Mouse (Mus musculus) heart, embryonic 10.5 days (tissue): ENCODE measurements around the gene Ube2l3. TPM values are rescaled to one million over a fixed set of nuclear protein-coding genes. Genes with fewer than 3 reads are reported as not detected.
"Not testable (repeated sequence)": the region's sequence is repeated elsewhere in the genome, so short reads cannot be mapped to it uniquely, and the experiment has no call there.

Experiments
- DNase-seq: peaks from one replicate; pipeline ENCODE4 v3.0.0-alpha.2; 2017; ENCODE audit warnings: low spot score
- H3K27ac ChIP-seq: fragments of 300-500 bp; sonication (generic); 2 replicates; pipeline ENCODE4 v1.5.1; 2016; ENCODE audit warnings: mild to moderate bottlenecking
- H3K27me3 ChIP-seq: fragments of 300-500 bp; sonication (generic); 2 replicates; pipeline ENCODE4 v1.6.1; 2016; ENCODE audit warnings: mild to moderate bottlenecking; ENCODE audit not compliant: poor library complexity, insufficient read depth, severe bottlenecking
- H3K36me3 ChIP-seq: fragments of 300-500 bp; sonication (generic); 2 replicates; pipeline ENCODE4 v1.6.1; 2016; ENCODE audit warnings: mild to moderate bottlenecking, moderate library complexity
- H3K4me1 ChIP-seq: fragments of 300-500 bp; sonication (generic); 2 replicates; pipeline ENCODE4 v1.6.1; 2016; ENCODE audit warnings: mild to moderate bottlenecking
- H3K4me3 ChIP-seq: fragments of 300-500 bp; sonication (generic); 2 replicates; pipeline ENCODE4 v1.5.1; 2016; ENCODE audit warnings: mild to moderate bottlenecking, moderate library complexity
- H3K9me3 ChIP-seq: fragments of 300-500 bp; sonication (generic); 2 replicates; pipeline ENCODE4 v1.6.1; 2016; ENCODE audit warnings: mild to moderate bottlenecking, moderate library complexity
- WGBS: fragments of 180-500 bp; shearing (Covaris S2); methylation state at CpG from one replicate; pipeline ENCODE4 v1.1.7; 2016; 5-methylcytosine and 5-hydroxymethylcytosine counted together
- polyA plus RNA-seq: library from polyadenylated mRNA; unstranded; fragments of >200 nt; fragmentation: Nextera tagmentation; extraction: Ambion mirVana; gene quantifications from 2 replicates; pipeline ENCODE4 v1.2.1, GENCODE M21; 2016

Ube2l3 gene
- polyA plus RNA-seq, 1 experiment from 2014 or later: 377 TPM

DNA sequence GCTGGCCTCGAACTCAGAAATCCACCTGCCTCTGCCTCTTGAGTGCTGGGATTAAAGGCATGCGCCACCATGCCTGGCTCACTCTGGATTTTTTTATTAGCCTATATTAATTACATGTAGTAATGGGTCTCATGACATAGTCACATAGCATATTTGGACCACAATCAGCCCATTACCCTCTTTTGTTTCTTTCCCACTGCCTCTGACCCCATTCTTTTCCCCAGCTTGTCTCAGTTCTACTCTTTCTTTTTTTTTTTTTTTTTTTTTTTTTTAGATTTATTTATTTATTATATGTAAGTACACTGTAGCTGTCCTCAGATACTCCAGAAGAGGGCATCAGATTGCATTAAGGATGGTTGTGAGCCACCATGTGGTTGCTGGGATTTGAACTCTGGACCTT is 29.1 kb upstream of the Ube2l3 start:
- not testable (repeated sequence) for DNase-seq, H3K4me3 ChIP-seq, H3K27ac ChIP-seq, H3K9me3 ChIP-seq, H3K27me3 ChIP-seq, H3K36me3 ChIP-seq
- 85% methylated on average over 2 of the region's 2 CpGs for WGBS
- H3K4me1 ChIP-seq: peaks cover 29% of the 10 kb centered on the region

DNA sequence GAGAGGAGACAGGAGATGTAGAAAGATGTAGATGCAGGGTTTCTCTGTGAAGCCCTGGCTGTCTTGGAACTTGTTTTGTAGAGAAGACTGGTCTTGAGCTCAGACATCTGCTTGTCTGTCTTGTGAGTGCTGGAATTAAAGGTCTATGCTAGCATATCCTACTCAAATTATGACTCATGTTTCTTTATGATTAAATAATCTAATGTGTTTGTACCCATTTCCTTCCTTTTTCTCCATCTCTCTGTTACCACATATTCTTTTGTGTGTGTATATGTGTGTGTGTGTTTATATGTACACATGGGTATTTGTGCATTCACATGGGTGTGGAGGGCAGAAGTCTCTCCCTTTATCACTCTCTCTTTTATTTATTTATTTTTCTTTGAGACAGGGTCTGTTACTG is 24.0 kb upstream of the Ube2l3 start:
- no peaks in the 10 kb centered on the region for H3K27me3 ChIP-seq
- H3K4me1 ChIP-seq: no peaks in the 10 kb centered on the region
- no peaks in the 10 kb centered on the region for H3K36me3 ChIP-seq
- no peak overlapping the region for H3K27ac ChIP-seq
- H3K4me3 ChIP-seq: no peak overlapping the region
- no peaks in the 10 kb centered on the region for H3K9me3 ChIP-seq
- no peak for DNase-seq

DNA sequence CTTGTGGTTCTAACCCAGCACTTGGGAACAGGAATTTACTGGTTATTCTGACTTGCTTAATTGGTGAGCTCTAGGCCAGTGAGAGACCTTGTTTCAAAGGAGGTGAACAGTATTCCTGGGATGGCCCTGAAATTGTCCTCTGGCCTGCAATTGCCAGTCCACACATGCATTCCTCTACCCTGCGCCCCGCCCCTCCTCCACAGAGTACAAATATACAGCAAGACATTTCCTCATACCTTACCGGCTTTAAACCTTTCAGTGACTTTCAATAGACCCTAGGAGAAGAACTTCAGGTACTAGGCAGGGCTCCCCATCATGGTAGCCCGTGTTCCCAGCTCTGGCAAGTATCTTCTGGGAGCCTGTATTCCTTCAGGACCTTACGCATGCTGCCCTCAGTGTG is 23.1 kb upstream of the Ube2l3 start:
- no peak for DNase-seq
- Histone ChIP-seq H3K27me3 (no peaks in the 10 kb centered on the region), H3K4me1 (peaks cover 3% of the 10 kb centered on the region), H3K36me3 (no peaks in the 10 kb centered on the region), H3K4me3 (no peak overlapping the region), H3K27ac (no peak overlapping the region), H3K9me3 (no peaks in the 10 kb centered on the region)
- 88% methylated on average over 5 of the region's 5 CpGs for WGBS

DNA sequence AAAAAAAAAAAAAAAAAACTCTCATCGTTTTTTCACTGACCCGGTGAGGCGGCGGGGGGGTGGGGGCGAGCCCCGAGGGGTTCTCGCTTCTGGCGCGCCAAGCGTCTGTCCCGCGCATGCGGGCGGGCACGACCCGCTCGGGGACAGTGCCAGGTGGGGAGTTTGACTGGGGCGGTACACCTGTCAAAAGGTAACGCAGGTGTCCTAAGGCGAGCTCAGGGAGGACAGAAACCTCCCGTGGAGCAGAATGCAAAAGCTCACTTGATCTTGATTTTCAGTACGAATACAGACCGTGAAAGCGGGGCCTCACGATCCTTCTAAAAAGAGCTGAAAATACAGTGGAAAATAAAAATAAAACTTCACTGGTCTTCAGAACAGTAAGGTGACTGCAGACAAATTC is 19.7 kb upstream of the Ube2l3 start:
- no peaks in the 10 kb centered on the region for H3K27me3 ChIP-seq
- DNase-seq: peak; percentile 99
- no peaks in the 10 kb centered on the region for H3K36me3 ChIP-seq
- no peaks in the 10 kb centered on the region for H3K9me3 ChIP-seq
- H3K27ac ChIP-seq: no peak overlapping the region
- peaks cover 13% of the 10 kb centered on the region for H3K4me1 ChIP-seq
- 24% methylated on average over 25 of the region's 25 CpGs for WGBS
- no peak overlapping the region for H3K4me3 ChIP-seq

DNA sequence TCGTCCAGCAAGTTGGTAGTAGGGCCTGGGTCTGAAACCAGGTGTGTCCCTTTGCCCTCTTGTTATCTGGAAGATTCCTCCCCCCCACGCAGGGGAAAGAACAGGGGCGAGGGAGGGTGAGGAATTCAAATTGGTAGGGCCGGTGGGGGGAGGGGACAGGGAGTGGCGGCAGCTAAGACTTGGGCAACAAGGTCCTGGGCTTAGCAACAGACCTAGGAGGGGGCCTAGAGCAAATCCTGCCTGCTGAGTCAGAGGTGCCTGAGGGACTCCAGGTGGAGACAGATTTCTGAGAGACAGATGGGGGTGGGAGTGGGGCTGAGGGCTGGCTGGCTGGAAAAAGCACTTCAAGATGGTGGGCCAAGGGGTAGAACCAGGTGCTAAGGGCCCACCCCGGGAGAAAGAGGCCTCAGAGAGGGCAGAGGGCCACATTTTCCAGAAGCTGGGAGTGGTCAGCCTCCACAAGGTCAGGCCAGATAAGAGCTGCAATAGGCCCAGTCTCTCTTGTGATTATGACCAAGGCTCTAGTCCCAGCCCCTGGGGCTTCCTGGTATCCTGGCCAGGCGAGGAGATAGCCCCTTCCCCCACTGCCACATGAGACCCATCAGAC is 17.8 kb upstream of the Ube2l3 start:
- no peaks in the 10 kb centered on the region for H3K9me3 ChIP-seq
- WGBS: 16% methylated on average over 7 of the region's 7 CpGs
- peak; percentile 94 for DNase-seq
- H3K4me1 ChIP-seq: peaks cover 13% of the 10 kb centered on the region
- H3K36me3 ChIP-seq: no peaks in the 10 kb centered on the region
- peak overlapping the region; percentile 81 for H3K27ac ChIP-seq
- no peak overlapping the region for H3K4me3 ChIP-seq
- H3K27me3 ChIP-seq: no peaks in the 10 kb centered on the region

DNA sequence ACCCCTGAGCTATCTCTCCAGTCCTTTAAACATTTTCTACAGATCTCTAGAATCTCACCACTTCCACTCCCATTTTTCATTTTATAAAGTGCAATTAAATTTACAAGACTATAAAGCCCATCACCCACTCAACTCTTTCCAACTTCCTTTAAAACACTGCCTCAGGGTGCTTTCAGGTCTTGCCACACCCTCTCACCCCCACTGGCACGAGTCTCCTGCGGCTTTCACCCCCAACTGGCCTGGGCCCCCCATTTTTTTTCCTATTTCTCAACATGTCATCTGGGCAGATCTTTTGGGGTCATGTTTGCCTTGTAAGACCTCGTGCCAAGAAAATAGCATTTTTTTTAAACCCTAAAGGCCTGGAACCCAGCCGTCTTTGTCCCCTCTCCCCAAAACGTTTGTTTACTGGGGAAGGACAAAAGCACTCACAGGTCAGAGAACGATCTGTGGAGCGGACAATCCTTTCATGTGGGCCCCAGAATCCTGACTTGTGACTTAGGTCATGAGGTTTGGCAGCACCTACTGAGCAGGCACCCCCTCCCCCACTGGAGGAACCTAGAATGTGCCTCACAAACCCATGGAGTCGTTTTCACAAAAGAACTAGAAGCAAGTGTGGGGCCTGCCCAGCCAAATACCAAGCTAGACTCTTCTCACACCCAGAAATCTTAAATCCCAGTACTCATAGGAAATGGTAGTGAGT is 14.6 kb upstream of the Ube2l3 start:
- Histone ChIP-seq H3K27me3 (peaks cover 7% of the 10 kb centered on the region; the same call in 1 of the 2 replicates), H3K9me3 (no peaks in the 10 kb centered on the region), H3K36me3 (no peaks in the 10 kb centered on the region), H3K27ac (no peak overlapping the region), H3K4me3 (no peak overlapping the region), H3K4me1 (peaks cover 13% of the 10 kb centered on the region)
- DNase-seq: no peak
- 60% methylated on average over 8 of the region's 8 CpGs for WGBS

DNA sequence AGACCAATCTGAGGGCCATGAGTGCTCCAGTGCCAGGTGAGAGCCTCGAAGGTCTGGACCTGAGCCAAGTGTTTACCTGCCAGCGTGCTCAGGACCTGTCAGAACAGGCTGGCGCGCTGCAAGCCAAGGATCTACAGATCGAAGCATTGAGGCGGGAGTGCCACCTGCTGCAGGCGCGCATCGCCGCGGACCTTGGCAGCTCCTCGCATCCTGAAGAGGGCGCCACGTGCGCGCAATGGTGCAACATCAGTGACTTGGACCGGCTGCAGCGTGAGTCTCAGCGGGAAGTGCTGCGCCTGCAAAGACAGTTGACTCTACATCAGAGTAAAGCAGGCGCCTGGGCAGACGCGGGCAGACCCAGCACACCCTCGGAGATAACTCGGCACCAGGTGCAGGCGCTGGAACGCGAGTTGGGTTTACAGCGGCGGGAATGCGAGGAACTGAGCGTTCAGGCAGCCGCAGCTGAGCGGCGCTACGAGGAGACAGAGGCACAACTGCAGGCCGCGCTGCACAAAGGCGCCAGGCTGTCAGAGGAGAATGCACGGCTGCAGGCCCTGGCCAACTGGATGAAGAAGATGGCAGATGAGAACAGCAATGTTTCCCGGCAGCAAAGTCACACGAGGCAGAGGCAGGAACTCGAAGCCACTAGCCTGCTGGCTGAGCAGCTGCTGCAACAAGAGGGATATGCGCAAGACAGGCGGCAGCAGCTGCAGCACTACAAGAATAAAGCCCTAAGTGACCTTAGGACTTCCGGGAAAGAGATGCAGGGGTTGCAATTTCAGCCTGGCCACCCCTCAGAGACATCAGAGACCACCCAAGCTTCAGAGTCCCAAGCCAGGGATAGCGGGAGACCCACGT is 7.8 kb upstream of the Ube2l3 start:
- WGBS: 9% methylated on average over 48 of the region's 48 CpGs
- H3K27me3 ChIP-seq: peaks cover 48% of the 10 kb centered on the region
- peak; percentile 96 for DNase-seq
- H3K27ac ChIP-seq: peak overlapping the region; percentile 81
- H3K9me3 ChIP-seq: no peaks in the 10 kb centered on the region
- H3K36me3 ChIP-seq: no peaks in the 10 kb centered on the region
- H3K4me3 ChIP-seq: peak overlapping the region; percentile 79
- H3K4me1 ChIP-seq: peaks cover 26% of the 10 kb centered on the region

DNA sequence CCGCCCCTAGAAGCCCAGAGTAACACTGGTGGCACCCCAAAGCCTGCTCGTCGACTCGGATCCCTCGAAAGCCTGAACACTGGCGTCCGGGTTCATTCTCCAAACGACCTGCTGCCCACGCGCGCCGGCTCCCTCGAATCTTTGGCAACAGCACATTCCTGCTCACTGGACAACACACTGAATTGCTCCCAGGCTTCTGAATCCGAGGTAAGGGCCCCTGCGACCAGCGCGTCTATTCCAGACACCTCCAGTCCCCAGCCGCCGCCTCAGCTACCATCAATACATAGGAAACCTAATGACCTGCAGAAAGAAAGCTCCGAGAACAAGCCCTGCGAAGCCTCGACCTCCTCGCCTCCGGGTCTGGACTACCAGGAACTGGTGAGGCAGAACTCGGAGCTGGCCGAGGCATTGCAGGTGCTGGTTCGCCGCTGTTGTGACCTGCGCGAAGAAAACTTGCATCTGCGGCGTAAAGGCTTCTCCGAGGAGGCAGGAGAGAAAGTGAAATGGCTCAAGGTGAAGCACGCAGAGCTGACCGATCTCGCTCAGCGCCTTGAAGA is 7.0 kb upstream of the Ube2l3 start:
- Histone ChIP-seq H3K4me1 (peaks cover 26% of the 10 kb centered on the region), H3K9me3 (no peaks in the 10 kb centered on the region), H3K36me3 (no peaks in the 10 kb centered on the region), H3K27ac (peak overlapping the region; percentile 81), H3K27me3 (peaks cover 48% of the 10 kb centered on the region), H3K4me3 (peak overlapping the region; percentile 79)
- DNase-seq: no peak
- 3% methylated on average over 37 of the region's 37 CpGs for WGBS

DNA sequence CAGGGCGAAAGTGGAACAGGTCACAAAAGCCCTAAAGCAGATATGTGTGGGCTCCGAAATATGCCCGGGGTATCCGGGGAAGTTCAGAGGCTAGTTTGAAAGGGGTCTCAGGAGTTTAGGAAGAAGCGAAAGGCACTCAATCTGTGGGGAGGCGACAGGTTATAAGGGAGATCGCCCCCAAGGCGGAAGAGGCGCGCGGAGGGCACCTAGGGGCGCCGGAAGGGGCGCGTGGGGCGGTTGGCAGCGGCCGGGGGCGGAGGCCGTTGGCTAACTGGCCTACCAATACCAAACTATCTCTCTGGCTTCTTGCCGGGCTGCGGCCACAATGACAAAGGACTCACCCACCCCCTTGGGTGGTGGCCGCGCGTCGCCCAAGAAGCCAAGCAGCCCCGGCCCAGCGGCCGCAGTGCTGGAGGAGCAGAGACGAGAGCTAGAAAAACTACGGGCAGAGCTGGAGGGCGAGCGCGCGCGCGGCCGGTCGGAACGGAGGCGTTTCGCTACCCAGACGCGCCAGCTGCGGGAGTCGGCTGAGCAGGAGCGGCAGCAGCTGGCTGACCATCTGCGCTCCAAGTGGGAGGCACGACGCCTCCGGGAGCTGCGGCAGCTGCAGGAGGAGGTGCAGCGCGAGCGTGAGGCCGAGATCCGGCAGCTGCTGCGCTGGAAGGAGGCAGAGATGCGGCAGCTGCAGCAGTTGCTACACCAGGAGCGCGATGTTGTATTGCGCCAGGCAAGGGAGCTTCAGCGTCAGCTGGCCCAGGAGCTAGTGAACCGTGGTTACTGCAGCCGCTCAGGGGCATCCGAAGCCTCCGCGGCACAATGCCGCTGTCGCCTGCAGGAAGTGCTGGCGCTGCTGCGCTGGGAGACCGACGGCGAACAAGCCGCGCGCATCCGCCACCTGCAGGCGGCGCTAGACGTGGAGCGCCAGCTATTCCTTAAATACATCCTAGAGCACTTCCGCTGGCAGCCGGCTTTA is 6.2 kb upstream of the Ube2l3 start, which contains the start of gene Rimbp3:
Gene Rimbp3, plus strand, starts transcription at position 215 of the 973 bp plus-strand sequence.
- H3K36me3 ChIP-seq: no peaks in the 10 kb centered on the region
- WGBS: under 1% methylated on average over 85 of the region's 85 CpGs

DNA sequence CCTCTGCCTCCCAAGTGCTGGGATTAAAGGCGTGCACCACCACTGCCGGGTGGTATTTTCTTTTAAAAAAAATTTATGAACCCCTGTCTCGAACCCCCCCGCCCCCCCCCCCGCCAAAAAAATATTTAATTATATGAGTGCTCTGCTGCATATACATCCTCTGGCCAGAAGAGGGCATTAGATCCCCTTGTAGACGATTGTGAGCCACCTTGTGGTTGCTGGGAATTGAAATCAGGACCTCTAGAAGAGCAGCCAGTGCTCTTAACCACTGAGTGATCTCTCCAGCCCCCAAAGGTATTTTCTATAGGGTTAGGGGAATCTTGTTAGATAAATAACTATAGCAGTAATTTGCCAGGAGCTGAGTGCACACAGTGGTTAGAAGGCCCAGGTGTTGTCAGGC is 2.5 kb upstream of the Ube2l3 start:
- Histone ChIP-seq H3K27ac (no peak overlapping the region), H3K27me3 (peaks cover 23% of the 10 kb centered on the region), H3K4me1 (peaks cover 22% of the 10 kb centered on the region), H3K9me3 (no peaks in the 10 kb centered on the region), H3K4me3 (no peak overlapping the region), H3K36me3 (no peaks in the 10 kb centered on the region)
- WGBS: 9% methylated on average over 6 of the region's 6 CpGs
- no peak for DNase-seq

More for the DNA sequence above, 6.2 kb upstream of the Ube2l3 start, which contains the start of gene Rimbp3:
- Histone ChIP-seq H3K27me3 (peaks cover 48% of the 10 kb centered on the region), H3K27ac (peak within 1 kb of the TSS; percentile 81), H3K4me3 (peak within 1 kb of the TSS; percentile 79), H3K9me3 (no peaks in the 10 kb centered on the region), H3K4me1 (peaks cover 26% of the 10 kb centered on the region)
- peak; percentile 91 for DNase-seq

DNA sequence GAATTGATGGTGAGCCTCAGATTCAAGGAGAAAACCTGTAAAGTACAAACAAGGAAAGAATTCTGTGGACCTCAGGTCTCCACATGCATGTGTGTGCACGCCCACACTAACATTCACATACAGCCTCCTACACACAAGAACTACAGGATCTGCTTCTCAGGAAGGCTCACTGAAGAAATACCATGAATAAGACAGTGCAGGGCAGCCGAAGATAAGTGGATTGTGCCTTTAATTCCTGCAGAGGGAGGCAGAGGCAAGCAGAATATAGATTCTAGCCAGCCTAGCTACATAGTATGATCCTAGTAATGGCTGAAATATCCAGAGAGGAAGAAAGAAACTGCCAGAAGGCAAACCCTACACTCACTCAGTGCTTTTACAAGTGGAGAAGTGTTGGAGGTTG is 472 bp downstream of the Ube2l3 start:
- Histone ChIP-seq H3K4me3 (no peak overlapping the region), H3K27me3 (peaks cover 11% of the 10 kb centered on the region), H3K36me3 (peaks cover 7% of the 10 kb centered on the region; the same call in 1 of the 2 replicates), H3K9me3 (no peaks in the 10 kb centered on the region), H3K27ac (peak overlapping the region; percentile 100; the same call in 1 of the 2 replicates), H3K4me1 (peaks cover 13% of the 10 kb centered on the region)
- no peak for DNase-seq
- 75% methylated on average over 2 of the region's 2 CpGs for whole genome bisulfite sequencing
